Mouse (Mus musculus) thymus, adult 2 months (tissue): Measurements from ENCODE around the gene Dclre1c. TPM values are rescaled to one million over a fixed set of nuclear protein-coding genes. Genes with fewer than 3 reads are reported as not detected.
A peak's percentile ranks its signal among the peaks of the same experiment; 100 is the strongest.

Experiments
- DNase-seq: peaks from one replicate; pipeline ENCODE4 v3.0.0; 2021
- H3K27ac ChIP-seq: fragments of 200-500 bp; 2 replicates; pipeline ENCODE4 v1.5.1; 2012; ENCODE audit warnings: low read length, control low read depth; ENCODE audit not compliant: control insufficient read depth, insufficient read depth
- H3K27me3 ChIP-seq: fragments of 200-500 bp; 2 replicates; pipeline ENCODE4 v1.6.1; 2012; ENCODE audit warnings: mild to moderate bottlenecking, low read length, moderate library complexity, mixed read lengths; ENCODE audit not compliant: control insufficient read depth, insufficient read depth
- H3K36me3 ChIP-seq: fragments of 200-500 bp; 2 replicates; pipeline ENCODE4 v1.6.1; 2012; ENCODE audit warnings: mild to moderate bottlenecking, low read length, moderate library complexity; ENCODE audit not compliant: control insufficient read depth, insufficient read depth
- H3K4me1 ChIP-seq: fragments of 200-500 bp; replicated peaks from 2 replicates; pipeline ENCODE4 v1.6.1; 2012; ENCODE audit warnings: low read length; ENCODE audit not compliant: control insufficient read depth, insufficient read depth
- H3K4me3 ChIP-seq: fragments of 200-500 bp; 2 replicates; pipeline ENCODE4 v1.5.1; 2012; ENCODE audit warnings: mild to moderate bottlenecking, low read length, control low read depth, moderate library complexity; ENCODE audit not compliant: control insufficient read depth, insufficient read depth
- CTCF ChIP-seq: fragments of 200-500 bp; IDR thresholded peaks from 2 replicates; pipeline ENCODE4 v1.5.1; 2012; ENCODE audit warnings: mild to moderate bottlenecking, control low read depth, low read length, moderate library complexity, borderline replicate concordance; ENCODE audit not compliant: control insufficient read depth, poor library complexity, insufficient read depth; ENCODE audit errors: extremely low read depth
- POLR2A ChIP-seq: fragments of 200-500 bp; IDR thresholded peaks from 2 replicates; pipeline ENCODE4 v1.6.1; 2012; ENCODE audit warnings: mild to moderate bottlenecking, low read length, control low read depth, moderate library complexity; ENCODE audit not compliant: control insufficient read depth, poor library complexity, insufficient read depth; ENCODE audit errors: extremely low read depth
- WGBS: fragments of 180-500 bp; shearing (Covaris S2); methylation state at CpG from one replicate; pipeline ENCODE4 v1.1.7; 2018; 5-methylcytosine and 5-hydroxymethylcytosine counted together
- polyA plus RNA-seq: library from polyadenylated mRNA; depleted of rRNA; stranded (reverse); fragments of >200 nt; gene quantifications from 2 replicates; pipeline ENCODE4 v1.2.3, GENCODE M21; 2012

Dclre1c gene
- polyA plus RNA-seq, 1 experiment, result 28.1 TPM

- DNase-seq, result no peak
- 79% methylated on average over 3 of the region's 3 CpGs for WGBS
- Histone ChIP-seq H3K4me1 (peaks cover 3% of the 10 kb centered on the region), H3K27ac (no peak overlapping the region), H3K27me3 (no peaks in the 10 kb centered on the region), H3K4me3 (no peak overlapping the region), H3K36me3 (no peaks in the 10 kb centered on the region)
- TF ChIP-seq CTCF (no peak), POLR2A (no peak)
Measured at GRCm38 (mm10) chr2:3480239-3480638, 56.3 kb downstream of the Dclre1c start.

GRCm38 (mm10) chr2:3489816-3490215 lies 65.9 kb downstream of the Dclre1c start:
- WGBS, result 96% methylated on average over 3 of the region's 3 CpGs
- TF ChIP-seq POLR2A, result no peak
- TF ChIP-seq CTCF, result no peak
- Histone ChIP-seq H3K27ac (no peak overlapping the region), H3K36me3 (peaks cover 54% of the 10 kb centered on the region), H3K4me3 (no peak overlapping the region), H3K4me1 (no peaks in the 10 kb centered on the region), H3K27me3 (no peaks in the 10 kb centered on the region)
- DNase-seq, result no peak

GRCm38 (mm10) chr2:3493833-3494409 lies 70.0 kb downstream of the Dclre1c start:
- peaks cover 84% of the 10 kb centered on the region for H3K36me3 ChIP-seq
- no peak for DNase-seq
- no peak overlapping the region for H3K27ac ChIP-seq
- no peaks in the 10 kb centered on the region for H3K4me1 ChIP-seq
- TF ChIP-seq POLR2A, result no peak
- no peak for TF ChIP-seq CTCF
- H3K4me3 ChIP-seq, result no peak overlapping the region
- H3K27me3 ChIP-seq, result no peaks in the 10 kb centered on the region
- WGBS, result 95% methylated on average over 3 of the region's 3 CpGs

GRCm38 (mm10) chr2:3499543-3499942 lies 75.6 kb downstream of the Dclre1c start:
- TF ChIP-seq POLR2A (no peak), CTCF (no peak)
- H3K4me3 ChIP-seq, result no peak overlapping the region
- no peak overlapping the region for H3K27ac ChIP-seq
- WGBS, result 92% methylated on average over 6 of the region's 6 CpGs
- no peak for DNase-seq
- no peaks in the 10 kb centered on the region for H3K4me1 ChIP-seq
- peaks cover 56% of the 10 kb centered on the region for H3K36me3 ChIP-seq
- H3K27me3 ChIP-seq, result no peaks in the 10 kb centered on the region

GRCm38 (mm10) chr2:3500886-3501285 lies 77.0 kb downstream of the Dclre1c start:
- WGBS, result 95% methylated on average over 5 of the region's 5 CpGs
- H3K4me3 ChIP-seq, result no peak overlapping the region
- no peaks in the 10 kb centered on the region for H3K4me1 ChIP-seq
- peaks cover 55% of the 10 kb centered on the region for H3K36me3 ChIP-seq
- DNase-seq, result no peak
- no peaks in the 10 kb centered on the region for H3K27me3 ChIP-seq
- TF ChIP-seq POLR2A (no peak), CTCF (no peak)
- H3K27ac ChIP-seq, result no peak overlapping the region

- peak overlapping the region; percentile 10; the same call in 1 of the 2 replicates for H3K27ac ChIP-seq
- peaks cover 20% of the 10 kb centered on the region for H3K36me3 ChIP-seq
- peak overlapping the region; percentile 72 for H3K4me3 ChIP-seq
- H3K27me3 ChIP-seq, result no peaks in the 10 kb centered on the region
- H3K4me1 ChIP-seq, result no peaks in the 10 kb centered on the region; the same call in 1 of the 2 replicates
- WGBS, result under 1% methylated on average over 15 of the region's 15 CpGs
- peak; percentile 50 for DNase-seq
- no peak for TF ChIP-seq CTCF
- no peak for TF ChIP-seq POLR2A
Measured at GRCm38 (mm10) chr2:3512076-3512475, 88.1 kb downstream of the Dclre1c start.
